ENCODE assay signal across 30 mouse cellular contexts in genomic region chr13:95451529-95451928, GRCm38 (mm10). TPM values are rescaled to one million over a fixed set of nuclear protein-coding genes. Genes with fewer than 3 reads are reported as not detected.
DNase-seq lines count a peak whose midpoint lies in the region; ATAC-seq and TF ChIP-seq lines count a peak whose summit lies in the region.
"Had no signal": no experiment of that assay in that cellular context is flagged by ENCODE, and none has a peak within 500 bp of the region (broad histone marks: within the 10 kb centered on the region; RNA-seq: fewer than 3 reads in every experiment).

No protein-coding gene starts in this region.

- DNase-seq in heart, adult 11 months: peak; percentile 90
- peak; percentile 43 for DNase-seq in lung, embryonic 14.5 days
- DNase-seq in lung, adult 2 months: no peak
- peak; percentile 21 for DNase-seq in adipocyte (ENCODE audit: low spot score)
- no peak for DNase-seq in cerebellum, adult 11 months
- no peak for DNase-seq in thymus, postnatal 14 days
- DNase-seq: cerebellum, adult 2 months; cerebellum, postnatal 25 days; kidney, adult 2 months; kidney, postnatal 10 days; liver; thymus, postnatal 25 days had no signal

- H3K9me3 ChIP-seq in heart, embryonic 12.5 days (replicated peaks): no peaks in the 10 kb centered on the region
- no peaks in the 10 kb centered on the region for H3K9me3 ChIP-seq in lung, embryonic 14.5 days (ENCODE audit: low read depth, low read length)
- H3K9me3 ChIP-seq: forebrain, embryonic 15.5 days; hindbrain, embryonic 13.5 days; limb, embryonic 10.5 days; liver, embryonic 15.5 days; midbrain, embryonic 10.5 days had no signal

- H3K36me3 ChIP-seq in heart, embryonic 12.5 days: no peaks in the 10 kb centered on the region
- H3K36me3 ChIP-seq in lung, embryonic 14.5 days (ENCODE audit: insufficient read depth): no peaks in the 10 kb centered on the region
- H3K36me3 ChIP-seq: forebrain, embryonic 15.5 days; hindbrain, embryonic 13.5 days; limb, embryonic 10.5 days; liver, embryonic 15.5 days; midbrain, embryonic 10.5 days had no signal

- H3K27me3 ChIP-seq in heart, embryonic 12.5 days (replicated peaks): 0 out of 2 replicates have a peak, but pooled peaks cover under 1% of the 10 kb centered on the region
- no peaks in the 10 kb centered on the region for H3K27me3 ChIP-seq in lung, embryonic 14.5 days (ENCODE audit: insufficient read depth, low read length)
- H3K27me3 ChIP-seq: forebrain, embryonic 15.5 days; hindbrain, embryonic 13.5 days; Patski had no signal

- TF ChIP-seq CTCF in lung, embryonic 14.5 days (IDR thresholded peaks at IDR 0.05; ENCODE audit: low read depth): no peak
- TF ChIP-seq CTCF in lung, adult 2 months (IDR thresholded peaks at IDR 0.05; ENCODE audit: insufficient read depth, low read length): no peak

- no peak for TF ChIP-seq POLR2A in lung, adult 2 months (IDR thresholded peaks at IDR 0.05; ENCODE audit: borderline replicate concordance, extremely low read depth, low read depth, low read length)

- H3K4me1 ChIP-seq in heart, embryonic 12.5 days (replicated peaks): peaks cover 8% of the 10 kb centered on the region; the same call in 1 of the 2 replicates
- no peaks in the 10 kb centered on the region for H3K4me1 ChIP-seq in lung, embryonic 14.5 days (ENCODE audit: insufficient read depth)
- no peaks in the 10 kb centered on the region for H3K4me1 ChIP-seq in lung, adult 2 months (ENCODE audit: control insufficient read depth, insufficient read depth, low read length)
- H3K4me1 ChIP-seq: forebrain, embryonic 15.5 days; hindbrain, embryonic 13.5 days; limb, embryonic 10.5 days; liver, embryonic 15.5 days; midbrain, embryonic 10.5 days had no signal

- no peak overlapping the region for H3K9ac ChIP-seq in heart, embryonic 12.5 days
- H3K9ac ChIP-seq in lung, embryonic 14.5 days: no peak overlapping the region
- H3K9ac ChIP-seq: forebrain, embryonic 15.5 days; hindbrain, embryonic 13.5 days; liver, embryonic 15.5 days had no signal

- H3K27ac ChIP-seq in heart, embryonic 12.5 days (ENCODE audit: poor library complexity, severe bottlenecking): no peak overlapping the region
- no peak overlapping the region for H3K27ac ChIP-seq in lung, embryonic 14.5 days (ENCODE audit: low read depth)
- H3K27ac ChIP-seq: forebrain, embryonic 15.5 days; hindbrain, embryonic 13.5 days; left cerebral cortex, adult 2 months; limb, embryonic 10.5 days; liver, embryonic 15.5 days; macrophage; midbrain, embryonic 10.5 days had no signal

- ATAC-seq in heart, embryonic 12.5 days (ENCODE audit: insufficient number of reproducible peaks, low FRiP score): no peak
- no peak for ATAC-seq in lung, embryonic 14.5 days (ENCODE audit: insufficient read depth)
- ATAC-seq: CD4-positive, CD25-positive, alpha-beta regulatory T cell, adult 4 months; forebrain, embryonic 15.5 days; inflammation-experienced regulatory T-cells, adult 6 months; lung, postnatal 0 days; midbrain, embryonic 16.5 days; Patski had no signal

- H3K4me2 ChIP-seq in heart, embryonic 12.5 days: no peak overlapping the region
- H3K4me2 ChIP-seq in lung, embryonic 14.5 days: no peak overlapping the region
- H3K4me2 ChIP-seq: forebrain, embryonic 15.5 days; hindbrain, embryonic 13.5 days; liver, embryonic 15.5 days had no signal

- H3K4me3 ChIP-seq in heart, embryonic 12.5 days: no peak overlapping the region
- H3K4me3 ChIP-seq in lung, embryonic 14.5 days (ENCODE audit: low read depth, low read length): no peak overlapping the region
- no peak overlapping the region for H3K4me3 ChIP-seq in lung, adult 2 months (replicated peaks; ENCODE audit: extremely low read depth, low read depth, low read length)
- H3K4me3 ChIP-seq: erythroblast, embryonic 14.5 days; forebrain, embryonic 15.5 days; hindbrain, embryonic 13.5 days; left cerebral cortex, adult 2 months; limb, embryonic 10.5 days; liver, embryonic 15.5 days; midbrain, embryonic 10.5 days had no signal

- WGBS in heart, embryonic 12.5 days: 46% methylated on average over 2 of the region's 2 CpGs
- WGBS in lung, embryonic 14.5 days: 57% methylated on average over 2 of the region's 2 CpGs
- 57% methylated on average over 2 of the region's 2 CpGs for WGBS in lung, adult 2 months

RNA-seq across cellular contexts. Expression of gene Crhbp, which starts 6.8 kb away (rescaled TPM):
- polyA plus RNA-seq in heart, embryonic 12.5 days (2016; fragmentation: Nextera tagmentation; extraction: Ambion mirVana): 0.17 and 0.18 TPM in 2 replicates
- 0.11 TPM in 1 of 2 replicates, not detected in the other for polyA plus RNA-seq in lung, embryonic 14.5 days (2014; fragmentation: Nextera tagmentation; extraction: Ambion mirVana)
- not detected in 2 replicates for polyA plus RNA-seq in lung, adult 2 months (2012; rRNA removed)
- polyA plus RNA-seq: adrenal gland, adult 2 months; CD4-positive, CD25-positive, alpha-beta regulatory T cell, adult 4 months; erythroblast, embryonic 14.5 days; inflammation-experienced regulatory T-cells, adult 6 months; lung, postnatal 0 days; macrophage; Patski; spleen, adult 2 months had no signal

RNA-seq across cellular contexts. Expression of gene S100z, which starts 27.0 kb away (rescaled TPM):
- not detected in 2 replicates for polyA plus RNA-seq in heart, embryonic 12.5 days (2016; fragmentation: Nextera tagmentation; extraction: Ambion mirVana)
- 0.74 TPM in 1 of 2 replicates, not detected in the other for polyA plus RNA-seq in lung, embryonic 14.5 days (2014; fragmentation: Nextera tagmentation; extraction: Ambion mirVana)
- 0.49 TPM in 1 of 2 replicates, not detected in the other for polyA plus RNA-seq in lung, adult 2 months (2012; rRNA removed)
- polyA plus RNA-seq: adrenal gland, adult 2 months; CD4-positive, CD25-positive, alpha-beta regulatory T cell, adult 4 months; cerebellum, adult 2 months; erythroblast, embryonic 14.5 days; forebrain, embryonic 15.5 days; heart, embryonic 16.5 days; hindbrain, embryonic 13.5 days; inflammation-experienced regulatory T-cells, adult 6 months; limb, embryonic 10.5 days; liver, embryonic 15.5 days; lung, postnatal 0 days; macrophage; midbrain, embryonic 10.5 days; midbrain, embryonic 16.5 days; neural tube, embryonic 14.5 days; Patski; spleen, adult 2 months had no signal

Comparison
In these comparisons a context has a peak if more than half of its experiments do, and no peak if none do; other contexts are left out.
1. DNase-seq: peak in heart, adult 11 months (single experiment), lung, embryonic 14.5 days (single experiment) and adipocyte (single experiment); none in lung, adult 2 months (single experiment), cerebellum, adult 11 months (single experiment) and thymus, postnatal 14 days (single experiment).